Mouse (Mus musculus): ENCODE results near the gene Fbrsl1. TPM values are rescaled to one million over a fixed set of nuclear protein-coding genes. Genes with fewer than 3 reads are reported as not detected.
A peak's percentile ranks its signal among the peaks of the same experiment; 100 is the strongest.

The Fbrsl1 gene
- polyA plus RNA-seq, 1 experiment from 2014 or later = 16.0 TPM

DNA sequence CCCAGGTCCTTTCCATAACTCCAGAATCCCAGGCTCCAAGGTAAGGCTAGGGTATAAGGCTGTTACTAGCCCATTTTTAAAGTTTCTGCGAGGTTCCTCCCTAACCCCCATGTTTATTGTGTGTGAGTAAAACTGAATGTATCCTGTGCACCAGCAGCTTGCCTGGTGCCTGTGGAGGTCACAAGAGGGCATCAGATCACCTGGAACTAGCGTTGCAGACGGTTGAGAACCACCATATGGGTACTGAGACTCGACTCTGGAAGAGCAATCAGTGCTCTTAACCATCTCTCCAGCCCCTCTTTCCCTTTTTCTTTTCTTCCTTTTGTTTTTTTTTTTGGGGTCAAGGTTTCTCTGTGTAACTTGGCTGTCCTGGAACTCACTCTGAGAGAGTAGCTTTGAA is 68.5 kb downstream of the Fbrsl1 start:
- Histone ChIP-seq H3K9ac (no peak overlapping the region), H3K27me3 (no peaks in the 10 kb centered on the region), H3K9me3 (no peaks in the 10 kb centered on the region), H3K4me2 (replicated peaks) (no peak overlapping the region), H3K27ac (no peak overlapping the region), H3K4me3 (no peak overlapping the region), H3K4me1 (peaks cover 13% of the 10 kb centered on the region), H3K36me3 (peaks cover 71% of the 10 kb centered on the region)
- 79% methylated on average over 4 of the region's 4 CpGs for WGBS
- no peak for ATAC-seq (ENCODE audit: low FRiP score, low read depth)

GRCm38 (mm10) chr5:110379086-110379485 is 69.2 kb downstream of the Fbrsl1 start:
- no peak for ATAC-seq (ENCODE audit: low FRiP score, low read depth)
- H3K4me1 ChIP-seq = peaks cover 7% of the 10 kb centered on the region; the same call in 1 of the 2 replicates
- no peak overlapping the region for H3K9ac ChIP-seq
- H3K27me3 ChIP-seq = no peaks in the 10 kb centered on the region
- H3K36me3 ChIP-seq = peaks cover 78% of the 10 kb centered on the region
- no peak overlapping the region for H3K4me3 ChIP-seq
- no peak overlapping the region for H3K27ac ChIP-seq
- H3K4me2 ChIP-seq (replicated peaks) = no peak overlapping the region
- WGBS = 89% methylated on average over 15 of the region's 15 CpGs
- no peaks in the 10 kb centered on the region for H3K9me3 ChIP-seq

DNA sequence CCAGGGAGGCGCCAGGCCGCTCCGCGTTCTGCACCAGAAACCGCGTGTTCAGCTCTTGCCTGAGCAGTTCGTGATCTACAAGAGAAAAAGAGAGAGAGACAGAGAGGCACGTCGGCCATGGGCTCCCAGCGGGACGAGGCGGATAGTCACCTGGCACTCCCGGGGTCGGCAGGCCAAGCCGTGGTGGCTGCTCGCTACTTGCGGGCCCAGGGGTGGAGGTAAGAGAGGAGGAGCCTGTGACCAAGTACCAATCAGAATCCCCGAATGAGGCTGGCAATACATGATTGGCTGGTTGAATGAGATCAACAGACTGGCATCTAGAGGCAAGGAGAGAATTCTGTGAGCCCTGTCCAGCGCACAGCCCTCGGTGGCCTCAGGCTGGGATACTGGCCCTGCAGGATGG is 70.1 kb downstream of the Fbrsl1 start:
- H3K27me3 ChIP-seq = no peaks in the 10 kb centered on the region
- H3K4me1 ChIP-seq = peaks cover 5% of the 10 kb centered on the region; the same call in 1 of the 2 replicates
- WGBS = 28% methylated on average over 20 of the region's 20 CpGs
- no peak overlapping the region for H3K4me2 ChIP-seq (replicated peaks)
- peaks cover 87% of the 10 kb centered on the region for H3K36me3 ChIP-seq
- H3K9ac ChIP-seq = no peak overlapping the region
- peak; percentile 37 for ATAC-seq (ENCODE audit: low FRiP score, low read depth)
- H3K4me3 ChIP-seq = no peak overlapping the region
- no peak overlapping the region for H3K27ac ChIP-seq
- no peaks in the 10 kb centered on the region for H3K9me3 ChIP-seq

GRCm38 (mm10) chr5:110376802-110377433 is 71.4 kb downstream of the Fbrsl1 start:
- H3K4me1 ChIP-seq = peaks cover 5% of the 10 kb centered on the region; the same call in 1 of the 2 replicates
- H3K4me3 ChIP-seq = no peak overlapping the region
- H3K9ac ChIP-seq = no peak overlapping the region
- no peak overlapping the region for H3K27ac ChIP-seq
- H3K9me3 ChIP-seq = no peaks in the 10 kb centered on the region
- no peaks in the 10 kb centered on the region for H3K27me3 ChIP-seq
- ATAC-seq (ENCODE audit: low FRiP score, low read depth) = 0 out of 2 replicates have a peak, but pooled peaks have one; percentile 9
- H3K36me3 ChIP-seq = peaks cover 84% of the 10 kb centered on the region
- 58% methylated on average over 8 of the region's 8 CpGs for WGBS
- no peak overlapping the region for H3K4me2 ChIP-seq (replicated peaks)

GRCm38 (mm10) chr5:110363822-110364545 is 84.3 kb downstream of the Fbrsl1 start:
- Histone ChIP-seq H3K9ac (peak overlapping the region; percentile 75), H3K27me3 (no peaks in the 10 kb centered on the region), H3K4me1 (peaks cover 13% of the 10 kb centered on the region), H3K4me3 (peak overlapping the region; percentile 53), H3K36me3 (peaks cover 39% of the 10 kb centered on the region), H3K9me3 (no peaks in the 10 kb centered on the region), H3K27ac (no peak overlapping the region), H3K4me2 (replicated peaks) (peak overlapping the region; percentile 89)
- 29% methylated on average over 11 of the region's 11 CpGs for WGBS
- ATAC-seq (ENCODE audit: low FRiP score, low read depth) = peak; percentile 17; the same call in 1 of the 2 replicates

DNA sequence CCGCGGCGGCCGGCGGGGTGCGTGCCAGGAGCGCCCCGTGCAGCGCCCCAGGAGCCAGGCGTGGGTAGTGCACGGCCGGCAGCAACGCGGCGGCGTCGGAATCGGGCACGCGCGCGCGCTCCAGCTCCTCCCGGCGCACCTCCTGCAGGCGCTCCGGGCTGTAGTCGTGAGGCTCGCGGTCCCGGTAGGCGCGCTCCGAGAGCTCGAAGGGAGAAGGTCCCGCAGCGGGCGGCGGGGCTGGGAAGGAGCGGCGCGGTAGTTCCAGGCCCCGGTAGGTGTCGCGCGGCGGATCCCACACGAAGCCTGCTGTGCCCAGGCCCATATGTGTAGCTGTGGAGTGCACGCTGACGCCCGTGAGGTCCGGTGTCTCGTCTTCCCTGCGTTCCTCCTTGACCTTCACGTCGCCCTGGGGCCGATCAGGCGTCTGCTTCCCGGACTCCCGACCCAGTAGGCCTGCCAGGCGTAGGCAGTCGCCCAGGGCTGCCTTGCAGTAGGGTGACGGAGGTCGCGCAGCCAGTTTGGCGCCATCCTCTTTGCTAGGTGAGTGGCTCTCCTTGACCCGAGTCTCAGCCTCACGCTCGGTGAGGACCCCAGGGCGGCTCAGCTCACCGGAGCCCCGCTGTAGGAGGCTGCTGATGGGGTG is 85.0 kb downstream of the Fbrsl1 start:
- no peaks in the 10 kb centered on the region for H3K27me3 ChIP-seq
- ATAC-seq (ENCODE audit: low FRiP score, low read depth) = peak; percentile 89
- H3K9me3 ChIP-seq = no peaks in the 10 kb centered on the region
- peak overlapping the region; percentile 75 for H3K9ac ChIP-seq
- H3K4me1 ChIP-seq = peaks cover 13% of the 10 kb centered on the region
- H3K27ac ChIP-seq = peak overlapping the region; percentile 2; the same call in 1 of the 2 replicates
- peak overlapping the region; percentile 53 for H3K4me3 ChIP-seq
- WGBS = 2% methylated on average over 61 of the region's 72 CpGs
- peak overlapping the region; percentile 89 for H3K4me2 ChIP-seq (replicated peaks)
- peaks cover 33% of the 10 kb centered on the region for H3K36me3 ChIP-seq

DNA sequence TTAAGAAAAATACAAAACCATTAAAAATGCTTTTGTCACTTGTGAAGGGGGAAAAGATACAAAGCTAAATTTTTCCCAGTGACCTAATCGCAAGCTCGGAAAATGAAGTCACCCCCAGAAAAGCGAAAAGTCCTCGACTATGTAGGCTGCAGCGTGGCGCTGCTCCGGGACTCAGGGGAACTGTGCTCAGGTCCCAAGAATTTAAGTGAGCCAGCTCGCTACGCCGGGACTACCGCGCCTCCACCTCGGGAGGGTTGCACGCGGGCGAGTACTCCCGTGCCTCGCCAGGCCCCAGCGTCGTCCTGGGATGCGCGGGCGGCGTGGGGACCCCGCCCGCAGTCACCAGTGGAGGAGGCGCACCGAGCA is 85.5 kb downstream of the Fbrsl1 start:
- Histone ChIP-seq H3K27ac (no peak overlapping the region), H3K27me3 (no peaks in the 10 kb centered on the region), H3K4me1 (peaks cover 18% of the 10 kb centered on the region), H3K9ac (peak overlapping the region; percentile 75), H3K4me2 (replicated peaks) (peak overlapping the region; percentile 89), H3K4me3 (peak overlapping the region; percentile 53), H3K36me3 (peaks cover 28% of the 10 kb centered on the region), H3K9me3 (no peaks in the 10 kb centered on the region)
- 2% methylated on average over 28 of the region's 28 CpGs for WGBS
- 0 out of 2 replicates have a peak, but pooled peaks have one; percentile 18 for ATAC-seq (ENCODE audit: low FRiP score, low read depth)

GRCm38 (mm10) chr5:110361465-110361864 is 86.8 kb downstream of the Fbrsl1 start:
- 89% methylated on average over 6 of the region's 6 CpGs for WGBS
- no peak overlapping the region for H3K4me3 ChIP-seq
- H3K27ac ChIP-seq = no peak overlapping the region
- H3K4me1 ChIP-seq = peaks cover 20% of the 10 kb centered on the region
- no peak for ATAC-seq (ENCODE audit: low FRiP score, low read depth)
- no peaks in the 10 kb centered on the region for H3K9me3 ChIP-seq
- H3K9ac ChIP-seq = no peak overlapping the region
- H3K36me3 ChIP-seq = peaks cover 16% of the 10 kb centered on the region
- H3K4me2 ChIP-seq (replicated peaks) = no peak overlapping the region
- no peaks in the 10 kb centered on the region for H3K27me3 ChIP-seq

GRCm38 (mm10) chr5:110357531-110358179 is 90.6 kb downstream of the Fbrsl1 start:
- H3K4me1 ChIP-seq = peaks cover 10% of the 10 kb centered on the region; the same call in 1 of the 2 replicates
- 35% methylated on average over 9 of the region's 9 CpGs for WGBS
- no peak overlapping the region for H3K4me2 ChIP-seq (replicated peaks)
- no peaks in the 10 kb centered on the region for H3K9me3 ChIP-seq
- 0 out of 2 replicates have a peak, but pooled peaks have one; percentile 55 for ATAC-seq (ENCODE audit: low FRiP score, low read depth)
- no peaks in the 10 kb centered on the region for H3K36me3 ChIP-seq
- no peak overlapping the region for H3K4me3 ChIP-seq
- H3K9ac ChIP-seq = no peak overlapping the region
- peaks cover 18% of the 10 kb centered on the region for H3K27me3 ChIP-seq
- H3K27ac ChIP-seq = no peak overlapping the region

DNA sequence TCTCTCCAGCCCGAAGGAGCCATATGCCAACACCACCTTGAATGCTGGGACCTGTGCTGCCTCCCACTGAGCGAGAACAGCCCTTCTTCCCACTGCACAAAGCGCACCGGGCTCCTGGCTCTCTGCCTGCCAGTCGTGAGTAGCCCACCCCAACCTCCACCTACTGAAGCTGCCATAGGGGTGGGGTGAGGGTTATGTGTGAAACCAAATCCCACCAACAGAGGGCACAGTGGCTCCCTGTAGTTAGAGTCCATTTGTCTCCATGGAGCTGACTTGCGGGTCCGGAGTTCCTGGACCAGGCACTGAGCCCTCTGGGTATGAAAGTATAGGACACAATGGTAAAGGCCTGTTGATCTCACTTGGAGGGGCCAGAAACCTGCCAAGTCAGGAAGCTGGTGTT is 93.6 kb downstream of the Fbrsl1 start:
- H3K4me3 ChIP-seq = no peak overlapping the region
- peaks cover 10% of the 10 kb centered on the region; the same call in 1 of the 2 replicates for H3K4me1 ChIP-seq
- H3K9ac ChIP-seq = 0 out of 2 replicates have a peak overlapping the region, but pooled peaks have one; percentile 13
- H3K4me2 ChIP-seq (replicated peaks) = peak overlapping the region; percentile 27; the same call in 1 of the 2 replicates
- H3K27me3 ChIP-seq = peaks cover 18% of the 10 kb centered on the region
- H3K27ac ChIP-seq = no peak overlapping the region
- no peaks in the 10 kb centered on the region for H3K9me3 ChIP-seq
- H3K36me3 ChIP-seq = no peaks in the 10 kb centered on the region
- peak; percentile 25; the same call in 1 of the 2 replicates for ATAC-seq (ENCODE audit: low FRiP score, low read depth)
- 18% methylated on average over 7 of the region's 7 CpGs for WGBS

DNA sequence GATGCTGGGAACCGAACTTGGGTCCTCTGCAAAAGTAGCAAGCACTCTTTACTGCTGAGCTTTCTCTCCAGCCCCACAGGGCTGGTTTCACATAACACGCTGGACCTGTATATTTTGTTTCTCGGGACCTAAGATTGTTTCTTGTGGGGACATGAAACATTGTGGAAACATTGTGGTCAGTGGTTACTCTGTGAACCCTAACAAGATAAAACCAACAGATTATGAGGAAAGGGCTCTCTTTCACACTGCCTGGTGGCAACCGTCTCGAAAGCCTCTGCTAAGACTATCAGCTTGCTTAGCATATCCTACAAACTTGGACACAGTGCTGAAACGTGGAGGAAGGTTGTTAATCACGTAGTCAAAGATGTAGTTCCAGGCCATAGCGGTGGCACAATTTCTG is 101.3 kb downstream of the Fbrsl1 start:
- Histone ChIP-seq H3K27me3 (peaks cover 32% of the 10 kb centered on the region), H3K27ac (no peak overlapping the region), H3K36me3 (no peaks in the 10 kb centered on the region), H3K9me3 (no peaks in the 10 kb centered on the region), H3K4me2 (replicated peaks) (no peak overlapping the region), H3K9ac (no peak overlapping the region), H3K4me3 (no peak overlapping the region), H3K4me1 (peaks cover 16% of the 10 kb centered on the region)
- 81% methylated on average over 8 of the region's 8 CpGs for whole genome bisulfite sequencing
- ATAC-seq (ENCODE audit: low FRiP score, low read depth) = no peak
